Mouse (Mus musculus): ENCODE results near the gene Nccrp1.
"Not testable (repeated sequence)": the region's sequence is repeated elsewhere in the genome, so short reads cannot be mapped to it uniquely, and the experiment has no call there.

The Nccrp1 gene

GRCm38 (mm10) chr7:28510405-28510974, 36.6 kb downstream of the Nccrp1 start, which contains the start of gene Ifnl2:
Ifnl2 (minus strand) TSS chr7:28510455.
- not testable (repeated sequence) for DNase-seq

DNA sequence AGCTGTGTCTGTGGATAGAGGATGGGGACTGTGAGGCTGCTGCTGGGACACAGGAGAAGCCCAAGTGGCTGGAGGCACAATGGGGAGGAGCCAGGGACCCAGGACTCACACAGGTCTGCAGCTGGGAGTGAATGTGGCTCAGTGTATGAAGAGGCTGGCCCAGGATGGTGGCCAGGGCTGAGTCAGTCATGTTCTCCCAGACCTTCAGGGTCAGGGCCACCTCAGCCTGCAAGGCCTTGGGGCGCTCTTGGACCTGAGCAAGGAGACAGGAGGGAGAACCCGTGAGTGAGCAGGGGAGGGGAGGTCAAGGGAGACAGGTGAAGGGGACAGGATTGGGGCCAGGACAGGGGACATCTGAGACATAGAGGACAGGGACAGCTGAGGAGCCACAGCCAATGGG, 37.9 kb downstream of the Nccrp1 start:
- not testable (repeated sequence) for DNase-seq

DNA sequence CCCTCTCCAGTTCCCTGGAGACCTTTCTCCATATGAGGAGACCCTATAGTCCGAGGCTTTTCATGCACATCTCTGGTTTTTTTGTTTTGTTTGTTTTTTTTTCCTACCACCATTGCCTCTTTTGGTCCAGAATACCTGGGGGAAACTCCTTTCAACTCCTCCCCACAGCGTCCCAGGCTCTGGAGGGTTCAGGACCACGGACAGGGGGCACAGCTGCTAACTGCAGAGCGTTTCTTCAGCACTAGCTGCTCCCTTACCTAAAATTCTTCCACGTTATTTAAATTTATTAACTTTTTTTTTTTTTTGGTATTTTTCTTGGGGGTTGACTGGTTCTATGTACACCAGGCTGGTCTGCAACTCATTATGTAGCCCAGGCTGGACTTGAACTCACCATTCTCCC, 41.5 kb downstream of the Nccrp1 start:
- DNase-seq = peak in 1 of 2 experiments; percentile 13

GRCm38 (mm10) chr7:28495426-28495825, 51.6 kb downstream of the Nccrp1 start:
- DNase-seq = no peak

All from kidney, postnatal 25 days (tissue).